Mouse (Mus musculus) embryonic fibroblast, embryonic 13.5 days (primary cell): Measurements from ENCODE around the gene Tmem45a.

ENCODE experiments used
- CTCF ChIP-seq: IDR thresholded peaks from 2 replicates; pipeline ENCODE4 v1.5.1; 2011; ENCODE audit warnings: mild to moderate bottlenecking, control low read depth, low read length, moderate library complexity, borderline replicate concordance; ENCODE audit not compliant: insufficient read depth
- POLR2A ChIP-seq: IDR thresholded peaks from 2 replicates; pipeline ENCODE4 v1.6.1; 2011; ENCODE audit warnings: low read depth, mild to moderate bottlenecking, control low read depth, low read length, moderate library complexity

DNA sequence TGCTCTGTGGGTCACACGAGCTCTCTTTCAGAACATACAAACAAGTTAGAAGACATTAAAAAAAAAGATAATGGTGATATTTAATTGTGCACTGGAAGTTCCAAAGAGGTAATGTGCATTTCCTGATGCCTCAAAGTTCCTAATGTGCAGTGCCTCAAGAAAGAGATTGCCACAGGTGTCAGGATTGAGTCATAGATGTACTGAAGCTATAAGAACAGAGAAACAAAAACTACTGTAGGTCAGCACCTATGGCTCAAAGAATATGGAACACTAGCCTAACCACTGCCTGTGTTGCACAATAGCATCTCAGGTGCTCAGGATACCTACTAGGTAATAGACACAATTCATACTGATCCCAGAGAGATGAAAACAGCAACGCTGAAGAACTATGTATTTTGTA is 54.0 kb downstream of the Tmem45a start:
- TF ChIP-seq CTCF: no peak
- TF ChIP-seq POLR2A: no peak
